Mouse (Mus musculus) kidney, embryonic 14.5 days (tissue): ENCODE measurements around the gene Dohh. TPM values are rescaled to one million over a fixed set of nuclear protein-coding genes. Genes with fewer than 3 reads are reported as not detected.

Experiments used
- ATAC-seq: fragments of 200-750 bp; cut with Nextera tagmentation; 2 replicates; pipeline ENCODE4 v1.8.0; 2017; ENCODE audit warnings: moderate number of reproducible peaks, mild to moderate bottlenecking, moderate TSS enrichment, moderate library complexity; ENCODE audit not compliant: low FRiP score, low TSS enrichment
- H3K27ac ChIP-seq: fragments of 300-500 bp; sonication (generic); 2 replicates; pipeline ENCODE4 v1.5.1; 2014; ENCODE audit warnings: low read depth, mild to moderate bottlenecking, low read length, moderate library complexity, mixed read lengths
- H3K27me3 ChIP-seq: fragments of 300-500 bp; sonication (generic); 2 replicates; pipeline ENCODE4 v1.6.1; 2014; ENCODE audit warnings: mild to moderate bottlenecking, low read length; ENCODE audit not compliant: control insufficient read depth, insufficient read depth
- H3K36me3 ChIP-seq: fragments of 300-500 bp; sonication (generic); 2 replicates; pipeline ENCODE4 v1.6.1; 2014; ENCODE audit warnings: low read length, mixed read lengths; ENCODE audit not compliant: control insufficient read depth, insufficient read depth
- H3K4me1 ChIP-seq: fragments of 300-500 bp; sonication (generic); 2 replicates; pipeline ENCODE4 v1.6.1; 2014; ENCODE audit warnings: low read length, mixed read lengths; ENCODE audit not compliant: control insufficient read depth, insufficient read depth
- H3K4me2 ChIP-seq: fragments of 300-500 bp; sonication (generic); replicated peaks from 2 replicates; pipeline ENCODE4 v1.6.1; 2014; ENCODE audit warnings: low read depth, mild to moderate bottlenecking, low read length
- H3K4me3 ChIP-seq: fragments of 300-500 bp; sonication (generic); 2 replicates; pipeline ENCODE4 v1.5.1; 2014; ENCODE audit warnings: mild to moderate bottlenecking, low read length
- H3K9ac ChIP-seq: fragments of 300-500 bp; sonication (generic); 2 replicates; pipeline ENCODE4 v1.6.1; 2014; ENCODE audit warnings: low read depth, mild to moderate bottlenecking, low read length, moderate library complexity
- H3K9me3 ChIP-seq: fragments of 300-500 bp; sonication (generic); 2 replicates; pipeline ENCODE4 v1.6.1; 2016; ENCODE audit warnings: low read length; ENCODE audit not compliant: control insufficient read depth
- WGBS: fragments of 180-500 bp; shearing (Covaris S2); extraction: QIAGEN DNeasy Blood & Tissue Kit; methylation state at CpG from one replicate; pipeline ENCODE4 v1.1.7; 2014; 5-methylcytosine and 5-hydroxymethylcytosine counted together
- polyA plus RNA-seq: library from polyadenylated mRNA; unstranded; fragments of >200 nt; fragmentation: Nextera tagmentation; extraction: Ambion mirVana; gene quantifications from 2 replicates; pipeline ENCODE4 v1.2.1, GENCODE M21; 2014

Gene Dohh
- polyA plus RNA-seq, 1 experiment from 2014 or later, result 59.2 TPM

DNA sequence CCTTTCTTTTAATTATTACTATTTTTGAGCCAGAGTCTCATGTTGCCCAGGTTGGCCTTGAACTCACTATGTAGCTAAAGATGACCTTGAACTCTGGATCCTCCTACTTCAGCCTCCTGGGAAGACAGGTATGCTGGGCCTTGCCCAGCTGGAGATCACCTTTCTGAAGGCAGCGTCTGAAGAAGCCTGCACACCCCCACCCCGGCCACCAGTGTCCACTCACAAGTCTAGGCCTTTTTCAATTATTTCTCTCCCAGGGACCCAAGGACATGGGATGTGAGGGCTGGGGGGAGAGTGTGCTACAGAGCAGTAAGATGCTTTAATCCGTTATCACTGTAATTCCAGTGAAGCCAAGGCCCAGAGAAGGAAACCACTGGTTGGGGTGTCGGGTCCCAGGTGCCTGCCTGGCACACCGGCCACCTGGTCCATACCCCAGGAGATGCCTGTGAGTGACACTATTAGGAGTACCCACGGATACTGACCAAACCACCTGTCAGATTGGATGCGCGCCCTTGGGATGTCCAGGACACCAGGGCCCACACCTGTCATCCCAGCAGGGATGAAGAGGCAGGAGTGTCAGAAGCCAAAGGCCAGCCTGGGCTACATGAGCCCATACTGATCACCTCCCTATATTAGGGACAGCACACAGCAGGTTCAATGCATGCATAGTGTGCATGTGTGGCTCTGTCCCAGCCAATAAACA lies 43.7 kb downstream of the Dohh start:
- Histone ChIP-seq H3K36me3 (no peaks in the 10 kb centered on the region), H3K9me3 (no peaks in the 10 kb centered on the region), H3K4me2 (no peak overlapping the region), H3K27ac (no peak overlapping the region), H3K27me3 (no peaks in the 10 kb centered on the region), H3K9ac (no peak overlapping the region), H3K4me1 (peaks cover 31% of the 10 kb centered on the region), H3K4me3 (no peak overlapping the region)
- no peak for ATAC-seq
- WGBS, result 78% methylated on average over 8 of the region's 8 CpGs

DNA sequence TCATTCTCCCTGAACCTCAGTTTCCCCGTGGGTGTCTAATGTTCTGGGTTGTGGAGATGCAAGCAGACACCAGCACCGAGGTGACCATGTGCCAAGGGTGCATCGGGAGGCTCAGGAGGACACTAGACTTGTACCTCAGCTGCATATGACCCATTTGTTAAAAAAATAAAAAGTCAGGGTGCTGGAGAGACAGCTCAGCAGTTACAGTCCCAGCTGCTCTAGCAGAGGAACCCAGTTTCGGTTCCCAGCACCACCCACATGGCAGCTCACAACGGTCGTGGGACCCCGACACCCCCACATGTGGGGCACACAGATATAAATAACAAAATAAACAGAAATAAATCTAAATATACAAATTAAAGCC lies 44.3 kb downstream of the Dohh start:
- Histone ChIP-seq H3K4me2 (no peak overlapping the region), H3K27me3 (no peaks in the 10 kb centered on the region), H3K36me3 (no peaks in the 10 kb centered on the region), H3K4me1 (peaks cover 35% of the 10 kb centered on the region), H3K9ac (no peak overlapping the region), H3K27ac (no peak overlapping the region), H3K9me3 (no peaks in the 10 kb centered on the region), H3K4me3 (no peak overlapping the region)
- no peak for ATAC-seq
- WGBS, result 89% methylated on average over 7 of the region's 7 CpGs

DNA sequence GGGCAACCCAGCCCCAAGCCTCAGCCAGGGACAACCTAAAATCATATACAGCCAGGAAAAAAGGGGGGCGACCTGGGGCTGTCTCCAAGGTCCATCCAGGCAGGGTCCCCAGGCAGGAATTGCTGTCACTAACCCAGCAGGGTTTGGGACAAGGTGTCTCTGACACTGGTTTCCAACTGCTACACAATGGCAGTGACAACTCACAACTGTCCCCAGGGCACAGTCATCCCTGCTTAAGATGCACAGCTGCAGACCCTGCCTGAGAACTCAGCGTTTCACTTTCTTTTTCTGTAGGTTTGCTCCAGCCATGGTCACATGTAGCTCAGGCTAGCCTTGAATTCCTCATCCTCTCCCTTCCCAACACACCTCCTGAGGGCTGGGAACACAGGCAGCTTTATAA lies 44.9 kb downstream of the Dohh start:
- WGBS, result 25% methylated on average over 2 of the region's 2 CpGs
- ATAC-seq, result no peak
- Histone ChIP-seq H3K4me3 (no peak overlapping the region; the same call in 1 of the 2 replicates), H3K4me1 (peaks cover 35% of the 10 kb centered on the region), H3K27me3 (no peaks in the 10 kb centered on the region), H3K9me3 (no peaks in the 10 kb centered on the region), H3K9ac (no peak overlapping the region), H3K4me2 (peak overlapping the region; percentile 81; the same call in 1 of the 2 replicates), H3K27ac (no peak overlapping the region), H3K36me3 (no peaks in the 10 kb centered on the region)

DNA sequence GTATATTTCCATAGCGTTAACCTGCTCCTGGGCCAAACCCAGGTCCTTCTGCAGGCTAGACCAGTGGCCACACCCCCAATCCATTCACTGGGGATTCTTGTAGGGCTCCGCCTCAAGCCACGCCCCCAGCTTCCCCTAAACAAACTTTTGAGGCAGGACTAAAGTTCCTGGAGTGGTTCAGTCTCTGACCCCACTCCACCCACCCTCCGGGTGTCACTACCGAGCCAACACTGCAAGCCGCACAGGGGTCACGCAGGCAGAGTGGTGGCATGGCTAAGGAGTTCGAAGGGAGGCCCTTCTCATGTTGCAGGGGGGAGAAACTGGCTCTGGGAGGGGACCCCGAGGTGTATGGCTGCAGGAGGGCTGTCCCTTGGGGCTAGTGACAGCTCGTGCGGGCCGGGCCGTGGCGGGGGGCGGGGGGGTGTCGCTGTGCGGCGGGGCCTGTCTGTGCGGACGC lies 45.4 kb downstream of the Dohh start:
- peak; percentile 36 for ATAC-seq
- Histone ChIP-seq H3K36me3 (no peaks in the 10 kb centered on the region), H3K4me3 (peak overlapping the region; percentile 82), H3K27ac (peak overlapping the region; percentile 93), H3K4me2 (peak overlapping the region; percentile 81), H3K9ac (peak overlapping the region; percentile 86), H3K9me3 (no peaks in the 10 kb centered on the region), H3K27me3 (no peaks in the 10 kb centered on the region), H3K4me1 (peaks cover 30% of the 10 kb centered on the region)
- WGBS, result 1% methylated on average over 13 of the region's 20 CpGs

DNA sequence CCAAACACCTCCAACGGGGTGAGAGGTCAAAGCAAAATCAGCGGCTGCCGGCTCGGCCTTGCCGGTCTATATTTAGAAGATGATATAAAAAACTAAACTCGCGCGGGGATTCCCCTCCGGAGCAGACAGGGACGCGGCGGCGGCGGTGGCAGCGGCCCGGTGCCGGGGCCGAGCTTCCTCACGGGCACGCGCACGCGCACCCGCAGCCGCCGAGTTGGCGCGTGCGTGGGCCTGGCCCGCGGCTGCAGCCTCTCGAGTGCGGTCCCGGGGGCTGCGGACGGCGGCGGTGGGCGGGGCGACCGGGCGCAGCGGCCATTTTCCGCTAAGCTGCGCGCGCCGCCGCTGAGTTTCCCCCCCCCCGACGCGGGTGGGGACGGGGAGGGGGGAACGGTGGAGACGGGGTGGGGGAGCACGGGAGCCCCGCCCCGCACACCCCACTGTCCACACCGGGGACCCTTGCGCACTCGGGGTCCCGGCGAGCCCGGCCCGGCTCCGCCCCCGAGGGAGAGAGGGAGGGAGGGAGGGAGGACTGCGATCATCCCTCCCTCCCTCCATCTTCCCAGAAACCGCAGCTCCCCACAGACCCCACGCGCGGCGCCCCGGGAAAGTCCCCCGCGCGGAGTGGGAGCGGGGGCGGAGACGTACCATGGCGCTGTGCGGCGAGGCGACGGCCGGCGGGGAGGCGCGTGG lies 46.1 kb downstream of the Dohh start:
- Histone ChIP-seq H3K4me2 (peak overlapping the region; percentile 81), H3K9ac (peak overlapping the region; percentile 86), H3K36me3 (no peaks in the 10 kb centered on the region), H3K4me3 (peak overlapping the region; percentile 82), H3K4me1 (peaks cover 24% of the 10 kb centered on the region), H3K9me3 (no peaks in the 10 kb centered on the region), H3K27ac (peak overlapping the region; percentile 93), H3K27me3 (no peaks in the 10 kb centered on the region)
- 0% methylated on average over 50 of the region's 89 CpGs for WGBS
- peak; percentile 0; the same call in 1 of the 2 replicates for ATAC-seq

DNA sequence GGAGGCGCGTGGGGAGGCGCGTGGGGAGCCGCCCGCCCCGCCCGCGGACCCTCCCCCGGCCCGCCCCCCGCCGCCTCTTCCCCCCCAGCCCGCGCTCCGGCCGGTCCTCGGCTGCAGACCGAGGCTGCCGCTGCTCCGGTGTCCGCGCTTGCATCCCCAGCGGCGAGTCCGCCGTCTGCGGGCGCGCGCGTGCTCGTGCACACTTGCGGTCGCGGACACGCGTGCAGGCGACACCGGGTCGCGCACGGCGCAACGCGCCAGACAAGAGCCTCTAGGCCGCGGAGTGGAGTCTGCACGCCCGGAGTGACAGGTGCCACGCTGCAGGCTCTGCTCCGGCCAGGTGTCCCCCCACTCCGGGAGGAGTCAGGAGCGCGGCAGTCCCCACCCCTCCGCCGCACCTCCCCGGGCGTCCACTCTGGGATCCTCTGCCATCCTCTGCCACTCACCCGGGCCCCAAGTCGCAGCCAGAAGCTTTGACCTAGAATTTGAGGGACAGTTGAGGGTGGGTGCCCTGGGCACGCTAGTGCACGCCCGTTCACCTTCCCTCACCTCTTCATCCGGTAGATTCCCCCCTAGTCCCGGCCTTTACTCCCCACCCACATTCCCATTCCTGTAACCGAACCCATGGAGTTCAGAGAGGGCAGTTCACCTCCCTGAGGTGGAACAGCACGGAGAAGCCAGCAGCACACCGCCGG lies 46.8 kb downstream of the Dohh start:
- 1% methylated on average over 46 of the region's 70 CpGs for WGBS
- no peaks in the 10 kb centered on the region for H3K27me3 ChIP-seq
- ATAC-seq, result 0 out of 2 replicates have a peak, but pooled peaks have one; percentile 1
- peak overlapping the region; percentile 82 for H3K4me3 ChIP-seq
- H3K27ac ChIP-seq, result peak overlapping the region; percentile 93
- H3K9ac ChIP-seq, result peak overlapping the region; percentile 86
- H3K4me2 ChIP-seq, result peak overlapping the region; percentile 81
- H3K4me1 ChIP-seq, result peaks cover 17% of the 10 kb centered on the region; the same call in 1 of the 2 replicates
- no peaks in the 10 kb centered on the region for H3K36me3 ChIP-seq
- no peaks in the 10 kb centered on the region for H3K9me3 ChIP-seq

DNA sequence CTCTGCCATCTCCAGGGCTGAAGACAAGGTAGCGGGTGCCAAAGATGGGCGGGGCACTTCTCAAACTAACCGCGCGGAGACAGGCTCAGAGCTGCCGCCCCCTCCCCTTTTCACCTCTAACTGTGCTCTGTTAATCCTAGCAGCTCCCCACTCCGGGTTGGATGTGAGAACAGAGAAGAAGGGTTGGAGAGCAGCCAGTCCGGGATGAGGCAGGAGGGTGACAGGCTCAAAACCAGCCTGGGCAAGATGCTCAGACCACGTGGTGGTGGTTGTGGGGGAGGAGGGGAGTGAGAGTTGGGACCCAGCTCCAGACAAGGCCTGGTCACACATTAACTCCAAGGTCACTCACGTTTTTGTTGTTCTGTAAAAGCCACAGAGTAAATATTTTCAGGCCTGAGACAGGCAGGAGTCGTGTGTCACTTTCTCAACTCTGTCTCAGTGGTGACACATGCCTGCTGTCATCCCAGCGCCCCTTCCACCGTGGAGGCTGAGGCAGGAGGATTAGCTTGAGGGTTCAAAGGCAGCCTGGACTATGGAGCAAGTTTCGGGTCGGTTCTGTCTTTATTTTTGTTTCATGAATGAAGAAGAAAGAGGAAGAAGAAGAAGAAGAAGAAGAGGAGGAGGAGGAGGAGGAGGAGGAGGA lies 47.4 kb downstream of the Dohh start:
- Histone ChIP-seq H3K9ac (no peak overlapping the region), H3K27me3 (no peaks in the 10 kb centered on the region), H3K4me3 (peak overlapping the region; percentile 82), H3K4me2 (peak overlapping the region; percentile 81), H3K27ac (no peak overlapping the region; the same call in 1 of the 2 replicates), H3K9me3 (no peaks in the 10 kb centered on the region), H3K4me1 (peaks cover 17% of the 10 kb centered on the region; the same call in 1 of the 2 replicates), H3K36me3 (no peaks in the 10 kb centered on the region)
- 17% methylated on average over 15 of the region's 15 CpGs for WGBS
- ATAC-seq, result no peak

DNA sequence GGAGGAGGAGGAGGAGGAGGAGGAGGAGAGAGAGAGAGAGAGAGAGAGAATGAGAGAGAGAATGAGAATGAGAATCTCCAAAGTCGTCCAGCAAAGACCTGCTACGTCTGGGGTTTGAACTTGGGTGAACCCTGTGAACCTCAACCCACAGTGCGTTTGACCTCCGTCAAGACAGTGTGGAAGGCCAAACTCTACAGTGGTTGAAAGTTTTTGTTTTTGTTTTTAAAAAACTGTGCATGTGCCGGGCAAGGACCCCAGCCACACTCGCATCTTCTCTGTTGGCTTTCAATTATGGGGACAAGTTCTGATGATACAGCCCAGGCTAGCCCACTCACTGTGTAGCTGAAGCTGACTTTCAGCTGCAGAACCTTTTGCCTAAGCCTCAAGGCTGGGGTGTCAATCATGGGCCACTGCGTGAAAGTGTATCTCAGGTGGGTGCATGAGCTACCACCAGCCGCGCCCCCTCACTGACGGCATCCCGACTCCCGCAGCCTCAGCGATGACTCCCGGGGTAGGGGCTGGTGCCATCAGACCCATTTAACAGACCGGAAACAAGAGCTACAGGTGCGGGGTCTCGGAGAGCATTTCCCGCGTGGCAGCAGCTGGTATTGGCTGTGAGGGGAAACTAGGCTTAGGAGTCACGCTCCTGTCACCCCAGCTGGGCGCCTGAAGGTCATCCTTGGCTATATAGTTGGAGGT lies 48.1 kb downstream of the Dohh start:
- Histone ChIP-seq H3K9ac (no peak overlapping the region), H3K36me3 (no peaks in the 10 kb centered on the region), H3K4me2 (no peak overlapping the region; the same call in 1 of the 2 replicates), H3K27ac (no peak overlapping the region), H3K4me3 (no peak overlapping the region), H3K4me1 (peaks cover 17% of the 10 kb centered on the region; the same call in 1 of the 2 replicates), H3K9me3 (no peaks in the 10 kb centered on the region), H3K27me3 (no peaks in the 10 kb centered on the region)
- 63% methylated on average over 21 of the region's 21 CpGs for WGBS
- peak; percentile 1; the same call in 1 of the 2 replicates for ATAC-seq
